Mouse (Mus musculus): ENCODE results near the gene Nucb1. TPM values are rescaled to one million over a fixed set of nuclear protein-coding genes. Genes with fewer than 3 reads are reported as not detected.
"Not testable (repeated sequence)": the region's sequence is repeated elsewhere in the genome, so short reads cannot be mapped to it uniquely, and the experiment has no call there.

Nucb1 gene
- polyA plus RNA-seq, 1 experiment from 2014 or later, result 506 TPM

DNA sequence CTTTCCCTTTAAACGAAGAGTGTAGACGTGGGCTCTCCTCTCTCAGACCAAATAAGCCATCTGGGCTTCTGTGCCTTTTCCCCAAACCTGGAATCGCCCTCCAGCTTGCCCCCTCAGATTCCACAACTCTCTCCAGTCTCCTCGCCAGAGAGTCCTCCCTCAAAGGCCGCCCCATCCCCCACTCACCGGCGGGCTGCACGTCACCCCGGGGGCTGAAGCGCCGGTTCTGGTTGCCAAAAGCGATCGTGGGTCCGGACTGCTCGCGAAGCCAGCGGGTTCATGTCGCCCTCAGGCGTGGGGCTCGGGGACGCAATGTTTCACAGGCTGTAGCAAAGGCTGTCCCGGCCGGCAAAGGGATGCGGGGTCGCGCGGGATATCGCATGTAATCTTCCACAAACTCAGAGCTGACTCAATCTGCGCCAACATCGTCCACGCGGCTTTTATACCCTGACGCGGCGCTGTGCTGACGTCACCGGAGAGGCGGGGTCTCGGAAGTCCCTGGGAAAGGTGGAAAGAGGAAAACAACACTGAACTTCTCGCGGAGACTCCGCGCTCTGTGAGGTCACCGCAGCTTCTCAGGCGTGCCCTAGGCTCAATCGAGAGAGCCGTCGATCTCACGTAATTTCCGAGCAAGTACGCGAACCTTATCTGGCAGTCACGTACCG lies 15.7 kb upstream of the Nucb1 start, which contains the start of the genes Ppp1r15a and Plekha4:
Ppp1r15a (minus strand) TSS at position 460 of the 665 bp plus-strand sequence.
Plekha4 (plus strand) TSS at position 522 of the 665 bp plus-strand sequence.
- ChIA-PET POLR2A (interaction anchor here (0.6 to 2.0 kb wide), 7 partner anchors 17 to 164 kb away, joined by 3 to 6 read pairs (median 4); no protein-coding TSS in a partner anchor), CTCF (interaction anchor here (1.4 kb wide), 1 partner anchor 49 kb away, joined by 3 read pairs; no protein-coding TSS in a partner anchor)
- no peaks in the 10 kb centered on the region for H3K27me3 ChIP-seq
- ATAC-seq (peak; percentile 36), DNase-seq (ENCODE audit: low read depth, low spot score) (peak; percentile 82)
- no peak for TF ChIP-seq CTCF (IDR thresholded peaks at IDR 0.05)
- in situ Hi-C loops (cut with MboI; ENCODE audit: low pct_unique_long_range_greater_than_20kb), result no loop called here

DNA sequence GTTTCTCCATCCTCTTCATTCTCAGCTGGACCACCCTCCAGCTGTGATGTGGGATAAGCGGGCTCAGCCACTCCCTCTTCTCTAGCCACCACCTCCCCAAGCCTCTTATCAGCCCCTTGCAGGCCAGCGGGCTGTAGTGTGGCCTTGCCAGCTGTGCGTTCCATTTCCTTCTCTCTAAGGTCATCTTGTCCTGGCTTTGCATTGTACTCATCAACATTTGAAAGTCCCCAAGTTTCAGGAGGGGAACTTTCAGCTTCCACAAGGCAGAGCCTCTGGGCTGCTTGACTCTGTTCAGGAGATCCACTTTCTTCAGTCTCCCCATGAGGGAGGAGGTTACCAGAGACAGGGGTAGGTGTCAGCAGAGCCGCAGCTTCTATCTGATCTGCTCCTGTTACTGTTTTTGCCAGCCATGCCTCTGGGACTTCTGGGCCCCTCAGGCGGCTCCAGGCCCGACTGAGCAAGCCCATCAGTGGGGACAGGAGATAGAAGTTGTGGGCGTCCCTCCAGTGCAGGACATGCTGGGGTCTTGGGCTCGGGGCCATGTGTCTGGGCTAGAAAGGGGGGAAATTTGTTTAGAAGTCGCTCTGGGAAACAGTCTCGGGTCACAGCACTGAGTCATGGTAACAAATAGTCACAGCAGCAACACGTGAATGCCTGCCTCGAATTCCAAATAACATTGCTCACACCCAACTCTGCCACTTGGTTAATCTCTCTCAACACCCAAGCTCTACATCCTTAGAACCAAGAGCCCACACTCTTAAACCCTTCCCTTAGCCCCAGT lies 14.8 kb upstream of the Nucb1 start:
- ChIA-PET CTCF (interaction anchor here (1.5 kb wide), 1 partner anchor 48 kb away, joined by 4 read pairs; no protein-coding TSS in a partner anchor), POLR2A (interaction anchor here (0.6 to 2.0 kb wide), 6 partner anchors 13 to 68 kb away, joined by 3 to 6 read pairs (median 4); no protein-coding TSS in a partner anchor)
- ATAC-seq, result peak; percentile 28
- H3K27me3 ChIP-seq, result no peaks in the 10 kb centered on the region
- in situ Hi-C loops (cut with MboI; ENCODE audit: low pct_unique_long_range_greater_than_20kb), result no loop called here
- no peak for DNase-seq (ENCODE audit: low read depth, low spot score)
- no peak for TF ChIP-seq CTCF (IDR thresholded peaks at IDR 0.05)

DNA sequence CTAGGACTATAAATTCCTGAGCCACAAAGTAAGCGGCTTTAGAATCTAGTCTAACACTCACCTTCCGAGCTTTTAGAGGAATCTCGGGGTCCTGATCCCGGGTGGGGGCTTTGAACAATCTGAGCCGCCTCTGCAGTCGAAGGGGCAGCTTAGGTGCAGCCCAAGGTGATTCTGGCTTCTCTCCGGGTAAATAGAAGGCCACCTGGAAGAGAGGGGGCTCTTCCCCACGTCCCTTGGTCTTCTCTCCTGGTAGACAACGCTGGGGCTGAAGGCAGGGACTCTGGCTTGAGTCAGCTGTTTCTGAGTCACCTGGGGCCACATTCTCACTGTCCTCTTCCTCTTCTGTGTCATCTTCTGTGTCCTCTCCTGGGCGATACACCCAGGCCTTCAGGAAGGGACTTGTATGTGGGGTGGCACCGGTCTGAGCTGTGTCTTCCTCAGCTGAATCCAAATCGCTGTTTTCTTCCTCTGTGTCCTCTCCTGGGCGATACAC lies 13.5 kb upstream of the Nucb1 start:
- no peaks in the 10 kb centered on the region for H3K27me3 ChIP-seq
- no peak for TF ChIP-seq CTCF (IDR thresholded peaks at IDR 0.05)
- no peak for ATAC-seq
- ChIA-PET CTCF (interaction anchor here (1.0 to 2.6 kb wide), 4 partner anchors 13 to 159 kb away, joined by 4 to 8 read pairs (median 6); partner anchors contain the start of gene Nucb1), POLR2A (interaction anchor here (0.7 kb wide), 1 partner anchor 123 kb away, joined by 3 read pairs; no protein-coding TSS in a partner anchor)
- no peak for DNase-seq (ENCODE audit: low read depth, low spot score)
- in situ Hi-C loops (cut with MboI; ENCODE audit: low pct_unique_long_range_greater_than_20kb), result no loop called here

DNA sequence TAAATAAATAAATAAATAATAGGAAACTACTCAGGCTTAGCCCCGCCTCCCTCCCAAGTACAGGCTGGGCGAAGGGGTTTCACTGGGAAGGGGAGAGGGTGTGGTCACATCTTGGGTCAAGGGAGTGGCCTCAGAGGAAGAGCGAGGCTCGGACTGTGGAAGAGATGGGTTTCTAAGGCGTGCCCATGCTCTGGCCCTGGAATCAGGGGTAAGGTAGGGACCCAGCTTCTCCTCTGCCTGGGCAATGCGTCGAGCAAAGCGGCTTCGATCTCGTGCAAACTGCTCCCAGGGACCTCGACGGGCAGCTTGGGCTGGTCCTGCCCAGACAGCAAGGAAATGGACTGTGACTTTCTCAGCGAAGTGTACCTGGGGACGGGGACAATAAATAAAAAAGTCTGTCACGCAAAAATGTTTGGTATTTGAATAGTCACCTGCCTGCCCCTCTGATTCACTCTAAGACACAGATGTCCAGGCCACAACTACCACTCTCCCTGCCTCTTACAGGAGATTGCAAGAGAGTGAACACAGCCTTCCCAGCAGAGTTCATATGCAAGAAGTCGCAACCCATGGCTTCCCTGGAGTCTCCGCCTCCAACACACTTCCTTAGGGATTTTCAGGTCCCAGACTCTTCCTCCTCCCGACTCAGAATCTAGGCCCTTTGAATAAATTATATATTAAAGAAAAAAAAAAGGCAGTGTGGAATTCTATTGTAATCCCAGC lies 12.9 kb upstream of the Nucb1 start:
- peak; percentile 14 for ATAC-seq
- no peak for DNase-seq (ENCODE audit: low read depth, low spot score)
- no peak for TF ChIP-seq CTCF (IDR thresholded peaks at IDR 0.05)
- H3K27me3 ChIP-seq, result no peaks in the 10 kb centered on the region
- ChIA-PET CTCF (interaction anchor here (1.0 to 2.6 kb wide), 4 partner anchors 13 to 159 kb away, joined by 4 to 8 read pairs (median 6); partner anchors contain the start of gene Nucb1), POLR2A (interaction anchor here (0.7 kb wide), 1 partner anchor 124 kb away, joined by 3 read pairs; no protein-coding TSS in a partner anchor)
- in situ Hi-C loops (cut with MboI; ENCODE audit: low pct_unique_long_range_greater_than_20kb), result no loop called here

DNA sequence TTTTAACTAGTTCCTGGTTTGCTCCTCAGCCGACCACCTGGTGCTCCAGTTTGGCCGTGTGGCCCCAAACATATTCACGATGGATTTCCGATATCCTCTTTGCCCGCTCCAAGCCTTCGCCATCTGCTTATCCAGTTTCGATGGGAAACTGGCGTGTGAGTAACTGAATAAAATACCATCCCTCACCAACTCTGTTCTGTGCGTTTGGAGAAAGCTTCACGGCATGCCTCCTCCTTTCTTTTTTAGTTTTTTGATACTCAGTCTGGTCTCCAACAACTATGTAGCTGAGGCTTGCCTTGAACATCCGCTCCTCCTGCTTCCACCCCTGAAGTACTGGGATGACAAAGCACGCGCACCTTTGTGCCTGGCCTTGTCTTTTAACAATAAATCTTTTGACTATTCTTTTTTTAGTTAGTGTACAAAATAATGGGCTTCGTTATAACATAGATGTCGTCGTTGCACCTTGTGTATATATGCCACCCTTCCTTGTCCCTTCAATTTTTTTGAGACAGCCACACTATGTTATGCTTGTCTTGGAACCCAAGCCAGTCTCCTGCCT lies 12.1 kb upstream of the Nucb1 start:
- no peak for TF ChIP-seq CTCF (IDR thresholded peaks at IDR 0.05)
- DNase-seq (ENCODE audit: low read depth, low spot score), result no peak
- in situ Hi-C loops (cut with MboI; ENCODE audit: low pct_unique_long_range_greater_than_20kb), result no loop called here
- no peaks in the 10 kb centered on the region for H3K27me3 ChIP-seq
- ATAC-seq, result no peak
- CTCF ChIA-PET, result interaction anchor here (0.6 to 2.6 kb wide), 5 partner anchors 17 to 160 kb away, joined by 3 to 8 read pairs (median 6); no protein-coding TSS in a partner anchor
- POLR2A ChIA-PET, result interaction anchor here (0.8 to 1.1 kb wide), 2 partner anchors 16 to 47 kb away, joined by 3 to 4 read pairs; no protein-coding TSS in a partner anchor

DNA sequence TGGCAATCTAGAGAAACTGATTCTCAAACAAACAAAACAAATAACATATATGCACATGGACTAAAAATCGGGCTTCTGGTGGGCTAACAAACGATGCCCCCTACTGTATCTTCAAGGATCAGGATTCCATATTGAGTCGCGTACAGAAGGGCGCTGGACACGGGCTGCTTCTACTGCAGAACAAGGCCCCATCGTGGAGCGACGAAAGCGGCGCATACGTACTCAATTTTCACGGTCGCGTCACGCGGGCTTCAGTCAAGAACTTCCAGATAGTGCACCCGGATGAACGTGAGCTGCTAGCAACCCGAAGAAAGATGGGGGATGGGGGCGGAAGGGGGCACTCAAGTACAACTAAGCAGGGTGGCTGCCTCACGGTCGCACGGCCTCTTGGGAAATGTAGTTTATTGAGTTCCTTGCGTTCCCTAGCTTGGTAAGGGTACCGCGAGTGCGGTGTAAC lies 11.6 kb upstream of the Nucb1 start:
- ChIA-PET CTCF (interaction anchor here (0.6 to 2.6 kb wide), 5 partner anchors 17 to 161 kb away, joined by 3 to 8 read pairs (median 6); no protein-coding TSS in a partner anchor), POLR2A (interaction anchor here (0.8 to 1.1 kb wide), 2 partner anchors 17 to 47 kb away, joined by 3 to 4 read pairs; no protein-coding TSS in a partner anchor)
- DNase-seq (ENCODE audit: low read depth, low spot score) (no peak), ATAC-seq (no peak)
- TF ChIP-seq CTCF (IDR thresholded peaks at IDR 0.05), result no peak
- H3K27me3 ChIP-seq, result no peaks in the 10 kb centered on the region
- in situ Hi-C loops (cut with MboI; ENCODE audit: low pct_unique_long_range_greater_than_20kb), result no loop called here

DNA sequence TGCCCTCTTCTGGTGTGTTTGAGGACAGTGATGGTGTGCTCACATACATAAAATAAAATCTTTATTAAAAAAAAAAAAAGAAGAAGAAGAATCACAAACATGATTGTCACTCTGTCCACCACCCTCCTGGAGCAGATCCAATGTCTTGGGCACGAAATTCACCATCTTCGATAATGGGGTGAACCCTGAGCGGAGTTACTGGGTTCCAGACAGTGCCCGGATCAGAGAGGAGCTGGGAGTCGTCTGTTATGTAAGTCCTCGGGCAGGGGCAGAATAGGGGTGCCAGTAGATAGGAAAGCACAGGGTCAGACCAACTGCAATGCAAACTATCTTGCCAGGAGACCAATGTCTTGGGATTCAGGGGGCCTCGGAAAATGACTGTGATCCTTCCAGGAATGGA lies 10.4 kb upstream of the Nucb1 start:
- ATAC-seq (no peak), DNase-seq (ENCODE audit: low read depth, low spot score) (no peak)
- TF ChIP-seq CTCF (IDR thresholded peaks at IDR 0.05), result no peak
- ChIA-PET POLR2A (no interaction called here), CTCF (interaction anchor here (1.7 kb wide), 1 partner anchor 41 kb away, joined by 6 read pairs; no protein-coding TSS in a partner anchor)
- no peaks in the 10 kb centered on the region for H3K27me3 ChIP-seq
- in situ Hi-C loops (cut with MboI; ENCODE audit: low pct_unique_long_range_greater_than_20kb), result no loop called here

DNA sequence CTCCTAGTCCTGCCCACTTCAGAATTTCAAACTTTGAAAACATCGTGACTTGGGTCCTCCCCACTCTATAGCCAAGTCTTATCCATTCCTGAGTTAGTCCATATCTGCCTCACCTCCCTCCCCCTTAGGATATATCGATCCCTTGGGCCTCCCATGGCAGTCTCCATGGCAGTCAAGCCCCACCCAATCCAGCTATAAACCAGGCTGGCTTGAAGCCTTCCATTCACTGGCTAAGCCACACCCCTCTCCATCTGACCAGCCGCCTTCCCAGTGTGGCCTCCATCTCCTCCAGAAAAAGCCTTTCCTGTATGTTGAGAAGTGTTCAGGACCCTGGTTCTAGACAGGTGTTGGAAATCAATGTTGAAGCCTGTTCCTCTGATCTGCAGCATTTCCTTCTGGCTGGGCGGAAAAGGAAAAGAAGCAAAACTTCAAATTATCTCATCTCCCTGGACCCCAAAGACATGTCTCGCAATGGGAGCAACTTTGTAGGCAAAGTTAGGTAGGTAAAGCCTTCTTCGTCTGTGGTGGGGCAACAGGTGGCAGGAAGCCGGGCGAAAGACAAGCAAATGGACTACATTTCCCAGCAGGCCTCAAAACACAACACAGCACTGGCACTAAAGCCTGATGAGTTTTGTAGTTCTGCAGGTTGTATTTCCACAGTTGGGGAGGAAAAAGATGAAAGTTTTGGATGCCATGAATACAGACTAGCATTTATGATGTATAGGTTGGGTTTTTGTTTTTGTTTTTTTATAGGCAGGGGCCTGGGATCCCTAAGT lies 9.3 kb upstream of the Nucb1 start:
- H3K27me3 ChIP-seq, result no peaks in the 10 kb centered on the region
- in situ Hi-C loops (cut with MboI; ENCODE audit: low pct_unique_long_range_greater_than_20kb), result no loop called here
- ATAC-seq (no peak), DNase-seq (ENCODE audit: low read depth, low spot score) (no peak)
- ChIA-PET CTCF (no interaction called here), POLR2A (no interaction called here)
- no peak for TF ChIP-seq CTCF (IDR thresholded peaks at IDR 0.05)

DNA sequence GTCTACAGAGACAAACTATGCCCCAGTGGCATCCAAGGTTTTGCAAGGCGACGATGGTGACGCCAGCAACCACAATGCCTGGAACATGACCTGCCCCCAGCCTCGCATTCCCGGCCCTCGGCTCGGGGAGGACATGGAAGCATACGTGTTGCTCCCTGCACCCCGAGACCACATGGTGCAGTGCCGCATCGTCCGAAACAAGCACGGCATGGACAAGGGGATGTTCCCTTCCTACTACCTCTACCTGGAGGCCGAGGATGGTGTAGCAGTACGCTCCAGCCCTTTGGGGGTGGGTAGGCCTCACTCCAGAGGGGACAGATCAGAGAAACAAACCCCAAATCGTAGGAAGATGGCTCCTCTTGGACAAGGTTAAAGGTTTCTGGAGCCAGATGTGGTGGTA lies 8.4 kb upstream of the Nucb1 start:
- in situ Hi-C loops (cut with MboI; ENCODE audit: low pct_unique_long_range_greater_than_20kb), result no loop called here
- no peak for TF ChIP-seq CTCF (IDR thresholded peaks at IDR 0.05)
- ChIA-PET CTCF (no interaction called here), POLR2A (no interaction called here)
- H3K27me3 ChIP-seq, result no peaks in the 10 kb centered on the region
- DNase-seq (ENCODE audit: low read depth, low spot score), result no peak
- no peak for ATAC-seq

DNA sequence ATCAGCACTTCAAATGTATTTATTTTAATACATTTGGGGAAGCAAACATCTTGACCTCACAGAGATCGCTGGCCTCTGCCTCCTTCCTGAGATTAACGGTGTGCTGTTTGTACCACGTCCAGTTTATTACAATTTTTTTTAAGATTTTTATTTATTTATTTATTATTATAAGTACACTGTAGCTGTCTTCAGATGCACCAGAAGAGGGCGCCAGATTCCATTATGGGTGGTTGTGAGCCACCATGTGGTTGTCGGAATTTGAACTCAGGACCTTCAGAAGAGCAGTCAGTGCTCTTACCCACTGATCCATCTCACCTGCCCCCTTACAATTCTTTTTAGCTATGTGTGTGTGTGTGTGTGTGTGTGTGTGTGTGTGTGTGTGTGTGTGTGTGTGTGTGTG lies 6.6 kb upstream of the Nucb1 start:
- in situ Hi-C loops (cut with MboI; ENCODE audit: low pct_unique_long_range_greater_than_20kb); CTCF ChIA-PET; H3K27me3 ChIP-seq; ATAC-seq; POLR2A ChIA-PET; DNase-seq (ENCODE audit: low read depth, low spot score): not testable (repeated sequence)
